Mouse (Mus musculus): ENCODE measurements around the gene Ptrh1.
A peak's percentile ranks its signal among the peaks of the same experiment; 100 is the strongest.

Ptrh1 gene

DNA sequence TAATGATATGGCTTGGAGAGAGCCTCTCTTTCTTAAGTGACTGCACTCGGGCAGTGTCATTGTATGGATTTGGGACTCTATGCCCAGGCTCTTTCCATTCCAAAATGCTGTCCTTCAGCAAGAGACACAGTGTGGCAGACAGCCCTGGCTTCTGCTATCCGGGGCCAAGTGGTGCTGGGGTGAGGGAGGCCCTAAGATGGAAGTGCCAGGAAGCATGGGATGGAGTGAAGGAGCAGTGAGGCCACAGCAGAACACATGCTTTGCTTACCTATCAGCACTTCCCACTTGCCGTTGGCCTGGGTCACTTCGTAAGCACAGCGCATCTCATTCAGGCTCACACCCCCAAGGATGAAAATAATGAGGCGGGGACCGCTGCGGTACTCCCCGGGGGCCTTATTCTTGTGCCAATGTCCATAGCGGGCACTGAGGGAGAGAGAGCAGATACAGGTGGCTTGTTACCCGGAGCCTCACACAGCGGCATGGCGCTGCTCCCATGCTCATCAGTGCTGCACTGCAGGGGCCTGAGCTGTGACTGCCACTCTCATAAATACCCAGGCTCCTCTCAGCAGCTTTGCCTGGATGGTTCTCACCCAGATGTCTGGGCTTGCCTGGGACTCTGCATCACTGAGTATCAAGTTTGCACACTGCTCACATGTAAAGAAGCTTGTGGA lies 20.3 kb downstream of the Ptrh1 start:
- no peak for DNase-seq (ENCODE audit: low spot score in 2 of 2)

DNA sequence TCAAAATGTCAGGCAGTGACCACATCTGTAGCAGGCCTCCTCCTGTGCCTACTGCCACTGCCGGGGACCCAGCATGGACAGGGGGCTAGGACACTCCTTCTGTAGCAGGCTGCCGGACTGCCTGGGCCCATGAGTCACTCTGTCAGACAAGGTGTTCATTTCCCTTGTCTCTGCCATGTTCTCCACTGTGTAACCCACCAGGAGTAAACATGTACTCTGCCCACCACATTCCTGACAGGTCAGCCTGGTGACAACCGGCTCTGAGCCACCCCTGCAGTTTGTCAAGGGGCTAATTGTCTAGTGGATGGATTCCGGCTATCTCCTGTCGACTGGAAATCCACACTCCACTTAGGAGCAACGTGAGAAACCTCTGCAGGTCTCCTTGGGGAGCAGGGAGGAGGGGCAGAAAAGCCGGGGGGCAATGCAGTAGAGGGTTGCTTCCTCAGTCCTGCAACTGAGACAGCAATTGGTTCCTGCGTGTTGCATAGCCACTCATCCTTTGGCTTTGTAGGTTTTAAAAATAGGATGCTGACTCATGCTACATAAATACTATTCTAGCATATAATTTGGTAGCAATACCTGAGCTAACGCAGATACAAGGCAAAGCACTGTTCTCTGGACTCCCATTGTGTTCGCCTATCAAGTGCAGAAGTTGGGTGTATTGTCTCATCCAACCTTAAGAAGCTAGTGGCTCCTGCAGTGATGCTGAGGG lies 22.8 kb downstream of the Ptrh1 start:
- no peak for DNase-seq (ENCODE audit: low spot score in 2 of 2)

DNA sequence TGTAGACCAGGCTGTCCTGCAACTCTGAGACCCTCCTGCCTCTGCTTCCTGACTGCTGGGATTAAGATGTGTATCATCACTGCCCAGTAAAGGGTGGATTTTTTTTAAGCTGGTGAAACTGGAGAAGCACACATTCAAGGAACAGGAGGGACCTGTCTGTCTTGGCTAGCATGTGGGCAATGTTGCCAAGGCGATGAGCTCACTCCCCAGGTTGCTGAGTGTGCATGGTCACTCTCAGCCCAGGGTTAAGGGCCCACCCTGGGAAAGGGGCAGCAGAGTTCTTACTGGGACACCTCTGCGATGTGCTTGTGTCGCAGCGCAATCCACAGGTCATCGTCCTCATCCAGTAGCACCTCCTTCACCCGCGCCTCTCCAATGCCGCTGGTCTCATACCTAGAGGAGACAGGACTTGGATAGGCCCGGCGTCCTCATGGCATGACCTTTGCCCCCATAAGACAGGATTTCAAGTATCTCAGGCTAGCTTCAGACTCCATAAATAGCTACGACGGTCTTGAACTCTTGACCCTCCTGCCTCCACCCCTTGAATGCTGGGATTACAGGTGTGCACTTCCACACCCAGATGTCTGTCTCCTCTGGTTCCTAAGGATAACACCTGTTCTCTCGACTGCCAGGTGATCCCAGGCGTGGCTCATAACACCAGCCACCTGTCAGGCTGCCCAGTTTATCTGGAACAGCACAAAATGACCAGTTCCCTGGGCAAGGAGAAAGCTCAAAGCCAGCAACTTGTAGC lies 33.4 kb downstream of the Ptrh1 start:
- DNase-seq (ENCODE audit: low spot score in 2 of 2), result no peak

DNA sequence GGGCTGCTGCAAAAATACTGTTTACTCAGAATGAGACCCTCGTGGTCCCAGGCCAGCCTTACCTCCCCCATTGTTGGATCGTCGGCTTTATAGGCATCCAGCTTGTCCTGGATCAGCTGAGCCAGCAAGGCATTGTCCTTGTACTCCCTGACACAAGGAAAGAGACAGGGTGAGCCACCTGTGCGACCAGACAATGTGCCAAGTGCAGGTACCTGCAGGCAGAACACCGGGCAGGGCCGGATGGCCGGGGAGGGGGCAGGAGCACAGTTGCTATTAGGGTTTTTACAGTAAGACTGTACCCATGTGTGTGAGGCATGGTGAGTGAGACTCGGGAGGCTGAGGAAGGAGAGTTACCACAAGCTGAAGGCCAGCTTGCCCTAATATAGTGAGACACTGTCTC lies 36.4 kb downstream of the Ptrh1 start:
- no peak for DNase-seq (ENCODE audit: low spot score in 2 of 2)

DNA sequence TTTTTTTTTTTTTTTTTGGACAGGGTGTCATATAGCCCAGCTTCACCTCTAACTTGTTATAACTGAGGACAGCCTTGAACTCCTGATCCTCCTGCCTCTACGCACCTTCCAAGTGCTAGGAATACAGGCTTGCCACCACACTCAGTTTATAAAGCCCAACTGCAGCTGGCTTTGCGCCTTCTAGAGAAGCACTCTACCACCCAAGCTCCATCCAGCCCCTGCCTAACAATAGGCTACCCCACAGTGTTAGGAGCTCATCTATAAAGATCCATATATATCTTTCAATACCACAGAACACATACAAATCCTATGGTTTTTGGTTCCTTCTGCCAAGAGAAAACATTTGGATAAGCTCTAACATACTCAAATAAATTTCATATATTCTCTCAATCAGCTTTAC lies 40.9 kb downstream of the Ptrh1 start:
- DNase-seq (ENCODE audit: low spot score in 2 of 2), result no peak

DNA sequence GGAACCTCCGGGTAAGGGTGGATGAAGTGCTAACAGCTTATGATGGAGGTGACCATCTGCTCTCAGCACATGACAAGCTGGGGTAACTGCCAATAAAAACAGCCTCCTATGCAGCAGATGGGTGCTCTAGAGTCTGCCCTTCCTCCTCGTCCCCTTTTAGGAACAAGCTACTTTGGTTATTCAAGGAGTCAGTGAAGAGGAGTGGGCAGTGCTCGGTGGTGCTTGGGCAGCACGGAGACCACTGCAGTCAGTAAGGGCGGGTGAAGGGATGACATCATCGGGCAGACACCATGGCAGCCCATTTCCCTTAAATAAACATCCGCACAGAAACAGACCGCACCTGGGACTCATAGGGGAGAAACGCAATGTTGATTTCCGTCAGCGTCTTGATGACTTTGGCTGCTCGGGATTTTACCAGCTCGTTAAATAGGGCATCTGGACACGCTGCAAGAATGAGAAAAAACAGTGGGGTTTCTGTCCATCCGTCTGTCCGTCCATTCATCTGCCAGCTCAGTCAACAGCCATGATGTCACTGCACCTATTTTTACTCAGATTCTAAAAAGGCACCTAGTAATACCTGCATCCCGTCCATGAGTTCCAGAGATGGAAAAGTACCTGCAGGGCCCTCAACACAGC lies 41.5 kb downstream of the Ptrh1 start:
- peak; percentile 36 to 61 for DNase-seq (ENCODE audit: low spot score in 2 of 2)

DNA sequence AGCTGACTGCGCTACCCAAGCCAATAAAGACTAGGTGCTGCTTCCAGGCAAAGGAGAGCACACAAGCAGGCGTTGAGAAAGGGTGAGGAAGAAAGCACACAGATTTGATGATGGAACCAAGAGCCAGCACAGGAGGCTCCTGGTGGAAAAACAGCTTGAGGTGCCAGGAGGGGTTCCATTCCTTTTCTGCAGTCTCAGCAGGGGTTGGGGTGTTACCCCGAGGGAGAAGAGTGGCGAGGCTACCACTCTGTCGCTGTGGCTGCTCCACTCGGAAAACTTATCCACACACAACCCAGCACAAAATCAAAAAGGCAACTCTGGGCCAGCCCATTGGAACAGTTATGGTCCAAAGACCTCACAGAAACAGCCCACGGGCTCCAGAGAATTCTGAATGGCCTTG lies 42.0 kb downstream of the Ptrh1 start:
- no peak for DNase-seq (ENCODE audit: low spot score in 2 of 2)

DNA sequence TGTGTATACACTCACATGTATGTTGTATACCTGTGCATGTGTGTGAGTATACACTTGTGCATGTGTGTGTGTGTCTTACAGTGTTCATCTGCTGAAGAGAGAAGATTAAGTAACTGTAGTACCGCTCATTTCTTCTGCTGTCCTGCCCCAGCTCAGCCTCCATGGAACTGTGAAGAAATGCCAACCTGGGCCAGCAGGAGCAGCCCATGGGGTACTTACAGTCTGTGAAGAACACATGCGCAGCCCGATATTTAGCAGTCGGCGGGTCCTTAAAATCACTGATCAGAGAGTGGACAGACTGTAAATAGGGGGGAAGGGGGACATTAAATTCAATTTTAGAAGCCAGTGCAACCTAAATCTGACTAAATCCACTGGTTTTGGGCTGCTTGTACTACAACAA lies 42.6 kb downstream of the Ptrh1 start:
- no peak for DNase-seq (ENCODE audit: low spot score in 2 of 2)

DNA sequence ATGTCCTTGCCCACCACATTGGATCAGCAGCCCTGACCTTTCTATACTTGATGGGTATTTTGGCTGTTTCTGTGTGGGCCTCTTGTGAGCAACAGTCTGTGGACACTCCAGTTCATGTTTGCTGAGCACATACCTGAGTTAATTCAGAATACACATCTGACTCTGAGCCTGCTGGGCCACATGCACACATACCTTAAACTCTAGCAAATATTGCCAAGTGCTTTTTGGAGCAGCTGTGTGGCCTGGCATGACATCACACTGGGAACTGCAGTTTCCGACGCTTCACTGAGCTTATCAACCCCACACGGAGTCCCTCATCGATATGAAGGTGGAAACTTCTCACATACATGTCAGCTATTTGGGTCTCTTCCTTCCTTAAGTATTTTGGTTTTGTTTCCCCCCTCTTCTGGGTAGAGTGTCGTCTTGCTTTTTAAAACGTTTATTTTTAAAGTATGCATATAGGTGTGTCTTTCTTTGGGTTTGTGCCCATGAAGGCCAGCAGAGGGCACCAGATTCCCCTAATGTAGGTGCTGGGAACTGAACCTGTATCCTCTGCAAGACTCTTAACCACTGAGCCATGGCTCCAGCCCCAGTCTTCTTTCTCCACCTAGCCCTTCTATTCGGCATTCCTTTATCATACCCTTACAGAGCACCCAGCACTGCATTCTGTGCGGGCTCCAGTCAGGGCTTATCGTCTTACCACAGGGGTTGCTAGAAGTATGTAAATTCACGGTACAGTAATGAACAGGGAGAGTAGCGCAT lies 45.6 kb downstream of the Ptrh1 start:
- no peak for DNase-seq (ENCODE audit: low spot score in 2 of 2)

DNA sequence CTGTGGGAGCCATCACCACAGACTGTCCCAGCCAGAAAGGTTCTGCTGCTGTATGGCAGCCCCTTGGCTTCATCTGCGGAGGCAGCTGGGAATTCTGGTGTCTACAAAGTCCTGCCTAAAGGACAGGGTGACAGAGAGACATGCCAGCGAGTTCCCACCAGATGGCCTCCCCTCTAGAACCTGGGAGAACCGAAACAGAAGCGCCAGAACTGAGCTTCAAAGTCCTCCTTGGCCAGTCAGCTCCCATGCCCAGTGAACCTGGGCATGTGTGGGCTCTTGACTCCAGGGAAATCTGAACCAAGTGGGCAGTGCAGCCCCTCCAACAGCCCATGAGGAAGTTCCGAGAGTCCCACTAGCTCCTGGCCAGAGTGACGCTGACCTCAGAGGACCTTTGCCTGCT lies 47.1 kb downstream of the Ptrh1 start:
- no peak for DNase-seq (ENCODE audit: low spot score in 2 of 2)

DNA sequence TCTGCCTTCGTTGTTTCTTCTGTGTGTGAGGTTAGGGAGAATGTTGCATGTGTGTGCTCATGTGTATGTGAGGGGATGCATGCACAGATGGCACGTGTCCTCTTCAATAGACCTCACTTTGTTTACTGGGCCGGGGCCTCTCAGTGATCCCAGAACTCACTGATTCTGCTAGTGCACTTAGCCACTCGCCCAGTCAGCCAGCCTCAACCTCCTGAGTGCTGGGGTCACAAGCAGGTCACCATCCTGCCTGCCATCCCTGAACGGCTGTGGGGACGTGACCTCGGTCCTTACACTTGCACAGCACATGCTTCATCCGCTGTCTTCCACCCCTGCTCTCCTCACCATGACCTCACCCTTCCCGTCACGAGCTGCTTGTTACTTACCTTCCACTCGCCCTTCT lies 47.6 kb downstream of the Ptrh1 start:
- DNase-seq (ENCODE audit: low spot score in 2 of 2), result no peak

DNA sequence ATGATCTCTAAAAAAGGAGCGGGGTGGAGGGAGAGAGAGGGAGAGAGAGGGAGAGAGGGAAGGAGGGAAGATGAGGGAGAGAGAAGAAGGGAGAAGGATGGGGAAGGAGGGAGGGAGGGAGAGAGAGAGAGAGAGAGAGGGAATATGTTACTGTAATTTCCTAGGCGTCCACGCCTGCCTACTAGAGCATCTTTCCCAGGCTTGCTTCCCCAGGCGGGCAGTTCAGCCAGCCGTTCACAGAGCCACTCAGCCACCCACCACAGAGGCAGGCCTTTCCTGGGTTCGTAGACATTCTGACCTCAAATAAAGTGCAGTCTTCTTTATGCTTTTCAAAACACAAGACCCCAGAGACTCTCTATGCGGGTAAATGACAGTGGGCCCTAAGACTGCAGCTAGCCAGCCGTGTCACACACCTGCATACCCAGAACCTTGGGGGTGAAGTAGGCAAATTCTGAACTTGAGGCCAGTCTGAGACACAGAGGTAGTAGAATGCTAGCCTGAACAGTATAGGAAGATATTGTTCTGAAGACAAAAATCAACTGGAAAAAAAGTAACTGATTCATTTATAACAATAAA lies 48.1 kb downstream of the Ptrh1 start:
- DNase-seq (ENCODE audit: low spot score in 2 of 2), result no peak

DNA sequence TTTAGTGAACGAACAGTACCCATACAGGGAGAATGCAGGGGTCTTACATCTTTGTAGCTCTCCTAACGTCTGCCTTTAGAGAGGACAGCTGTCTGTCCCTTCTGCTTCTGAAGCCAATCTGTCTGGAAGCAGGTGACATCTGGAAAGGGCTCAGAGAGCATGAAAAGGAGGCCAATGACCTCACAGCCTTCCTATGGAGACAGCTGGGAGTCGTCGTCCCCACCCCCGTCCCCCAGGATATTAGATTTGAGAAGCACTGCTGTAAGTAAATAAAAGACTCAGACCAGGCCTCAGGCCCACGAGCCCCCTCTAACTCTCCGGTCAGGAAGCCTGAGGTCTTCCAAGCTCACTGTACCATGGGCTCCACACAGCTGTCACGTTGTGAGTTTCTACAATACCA lies 48.6 kb downstream of the Ptrh1 start:
- DNase-seq (ENCODE audit: low spot score in 2 of 2), result no peak

DNA sequence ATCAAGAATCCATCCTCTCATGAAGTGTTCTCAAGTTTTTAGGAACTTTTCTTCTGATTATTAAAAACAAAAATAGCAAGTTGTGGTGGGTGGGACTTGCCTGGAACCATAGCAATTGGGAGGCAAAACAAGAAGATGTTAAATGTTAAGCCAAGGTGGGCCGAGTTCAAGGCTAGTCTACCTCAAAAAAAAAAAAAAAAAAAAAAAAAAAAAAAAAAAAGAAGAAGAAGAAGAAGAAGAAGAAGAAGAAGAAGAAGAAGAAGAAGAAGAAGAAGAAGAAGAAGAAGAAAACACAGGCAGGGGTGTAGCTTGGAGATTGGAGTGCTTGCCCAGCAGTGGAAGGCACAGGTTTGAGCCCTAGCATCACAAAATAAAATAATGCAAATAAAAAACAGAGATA lies 49.2 kb downstream of the Ptrh1 start:
- no peak for DNase-seq (ENCODE audit: low spot score in 2 of 2)

DNA sequence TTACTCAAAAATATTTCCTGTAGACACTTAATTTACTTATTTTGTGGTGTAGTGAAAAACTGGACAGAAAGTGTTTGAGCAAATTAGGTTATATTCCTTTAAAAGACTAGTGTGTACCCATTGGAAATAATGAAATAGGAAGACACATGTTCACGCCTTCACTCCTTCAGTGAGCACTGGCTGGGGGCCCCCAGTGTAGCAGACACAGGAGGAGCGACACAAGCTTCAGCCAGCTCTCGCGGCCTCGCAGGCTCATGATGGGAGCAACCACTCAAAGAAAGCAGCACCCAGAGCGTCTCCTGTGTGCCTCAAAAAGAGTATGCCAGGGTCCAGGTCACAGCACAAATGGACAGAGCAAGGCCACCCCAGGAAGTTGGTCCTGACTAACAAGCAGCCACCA lies 50.2 kb downstream of the Ptrh1 start:
- no peak for DNase-seq (ENCODE audit: low spot score in 2 of 2)

Data from frontal cortex, postnatal 10 days (tissue).